Mouse (Mus musculus) thymus, adult 2 months (tissue): ENCODE data around the gene Mpp2. TPM values are rescaled to one million over a fixed set of nuclear protein-coding genes. Genes with fewer than 3 reads are reported as not detected.

ENCODE experiments used
- DNase-seq: peaks from one replicate; pipeline ENCODE4 v3.0.0; 2021
- H3K27ac ChIP-seq: fragments of 200-500 bp; 2 replicates; pipeline ENCODE4 v1.5.1; 2012; ENCODE audit warnings: low read length, control low read depth; ENCODE audit not compliant: control insufficient read depth, insufficient read depth
- H3K27me3 ChIP-seq: fragments of 200-500 bp; 2 replicates; pipeline ENCODE4 v1.6.1; 2012; ENCODE audit warnings: mild to moderate bottlenecking, low read length, moderate library complexity, mixed read lengths; ENCODE audit not compliant: control insufficient read depth, insufficient read depth
- H3K36me3 ChIP-seq: fragments of 200-500 bp; 2 replicates; pipeline ENCODE4 v1.6.1; 2012; ENCODE audit warnings: mild to moderate bottlenecking, low read length, moderate library complexity; ENCODE audit not compliant: control insufficient read depth, insufficient read depth
- H3K4me1 ChIP-seq: fragments of 200-500 bp; replicated peaks from 2 replicates; pipeline ENCODE4 v1.6.1; 2012; ENCODE audit warnings: low read length; ENCODE audit not compliant: control insufficient read depth, insufficient read depth
- H3K4me3 ChIP-seq: fragments of 200-500 bp; 2 replicates; pipeline ENCODE4 v1.5.1; 2012; ENCODE audit warnings: mild to moderate bottlenecking, low read length, control low read depth, moderate library complexity; ENCODE audit not compliant: control insufficient read depth, insufficient read depth
- CTCF ChIP-seq: fragments of 200-500 bp; IDR thresholded peaks from 2 replicates; pipeline ENCODE4 v1.5.1; 2012; ENCODE audit warnings: mild to moderate bottlenecking, control low read depth, low read length, moderate library complexity, borderline replicate concordance; ENCODE audit not compliant: control insufficient read depth, poor library complexity, insufficient read depth; ENCODE audit errors: extremely low read depth
- POLR2A ChIP-seq: fragments of 200-500 bp; IDR thresholded peaks from 2 replicates; pipeline ENCODE4 v1.6.1; 2012; ENCODE audit warnings: mild to moderate bottlenecking, low read length, control low read depth, moderate library complexity; ENCODE audit not compliant: control insufficient read depth, poor library complexity, insufficient read depth; ENCODE audit errors: extremely low read depth
- WGBS: fragments of 180-500 bp; shearing (Covaris S2); methylation state at CpG from one replicate; pipeline ENCODE4 v1.1.7; 2018; 5-methylcytosine and 5-hydroxymethylcytosine counted together
- polyA plus RNA-seq: library from polyadenylated mRNA; depleted of rRNA; stranded (reverse); fragments of >200 nt; gene quantifications from 2 replicates; pipeline ENCODE4 v1.2.3, GENCODE M21; 2012

Mpp2 gene
- polyA plus RNA-seq, 1 experiment, result 3.7 TPM

GRCm38 (mm10) chr11:102089088-102089808 lies 933 bp upstream of the Mpp2 start:
- Histone ChIP-seq H3K4me1 (peaks cover 25% of the 10 kb centered on the region), H3K27ac (no peak overlapping the region), H3K36me3 (no peaks in the 10 kb centered on the region), H3K4me3 (no peak overlapping the region), H3K27me3 (peaks cover 17% of the 10 kb centered on the region)
- WGBS, result 2% methylated on average over 20 of the region's 20 CpGs
- DNase-seq, result no peak
- TF ChIP-seq POLR2A (no peak), CTCF (no peak)

DNA sequence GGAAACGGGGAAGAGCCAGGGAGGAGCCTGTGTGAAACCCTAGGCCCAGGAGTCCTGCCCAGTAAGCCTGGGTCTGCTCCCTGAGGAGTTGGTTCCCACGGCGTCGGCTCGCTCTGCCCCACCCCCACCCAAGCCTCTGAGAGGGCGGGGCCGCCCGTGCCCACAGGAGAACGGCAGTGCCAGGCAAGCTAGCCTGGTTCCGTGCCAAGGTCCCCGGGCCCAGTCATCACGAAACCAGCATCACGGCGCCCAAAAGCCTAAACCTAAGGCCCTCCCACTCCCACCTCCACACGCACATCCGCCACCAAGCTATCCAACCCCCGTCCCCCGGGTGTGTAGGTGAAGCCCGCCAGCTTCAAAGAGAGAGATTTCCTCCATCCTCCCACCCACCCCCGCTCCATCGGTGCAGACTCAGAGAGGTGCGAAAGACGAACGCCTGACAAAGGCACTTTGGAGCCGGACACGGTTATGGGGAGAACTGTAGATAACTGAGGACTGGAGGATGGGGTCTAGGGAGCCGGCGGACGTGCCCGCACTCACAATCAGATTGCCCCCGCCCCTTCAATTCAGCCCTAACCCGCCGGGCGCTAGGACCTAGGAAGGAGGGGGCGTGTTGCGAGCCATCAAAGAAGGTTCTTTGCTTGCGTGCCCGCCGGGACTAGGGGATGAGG lies 1.1 kb downstream of the Mpp2 start:
- Histone ChIP-seq H3K27ac (no peak overlapping the region), H3K4me1 (peaks cover 25% of the 10 kb centered on the region), H3K27me3 (peaks cover 19% of the 10 kb centered on the region), H3K4me3 (peak overlapping the region; percentile 36), H3K36me3 (no peaks in the 10 kb centered on the region)
- whole genome bisulfite sequencing, result 1% methylated on average over 39 of the region's 39 CpGs
- TF ChIP-seq CTCF (0 out of 2 replicates have a peak, but pooled peaks have one; percentile 11), POLR2A (no peak)
- DNase-seq, result peak; percentile 39

DNA sequence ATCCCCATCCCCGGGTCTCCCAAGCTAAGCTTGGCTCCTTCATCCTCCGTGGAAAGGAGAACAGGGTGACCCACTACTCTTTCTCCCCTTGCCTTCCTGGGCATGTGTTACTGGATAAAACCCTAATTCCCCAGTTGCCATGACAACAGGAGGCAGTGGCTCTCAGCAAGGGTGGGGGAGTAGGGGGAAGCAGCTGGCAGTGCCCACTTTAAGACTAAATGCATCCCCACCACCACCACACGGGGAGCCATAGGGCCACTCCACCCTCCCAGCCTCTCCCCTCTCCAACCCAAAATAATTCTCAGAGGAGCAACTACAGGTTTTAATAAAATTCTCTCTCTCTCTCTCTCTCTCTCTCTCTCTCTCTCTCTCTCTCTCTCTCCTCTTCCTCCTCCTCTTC lies 2.0 kb downstream of the Mpp2 start:
- TF ChIP-seq POLR2A (no peak), CTCF (no peak)
- H3K4me3 ChIP-seq, result no peak overlapping the region
- H3K27me3 ChIP-seq, result peaks cover 19% of the 10 kb centered on the region
- no peak for DNase-seq
- WGBS, result 44% methylated on average over 3 of the region's 3 CpGs
- H3K27ac ChIP-seq, result no peak overlapping the region
- H3K4me1 ChIP-seq, result peaks cover 25% of the 10 kb centered on the region
- H3K36me3 ChIP-seq, result no peaks in the 10 kb centered on the region

DNA sequence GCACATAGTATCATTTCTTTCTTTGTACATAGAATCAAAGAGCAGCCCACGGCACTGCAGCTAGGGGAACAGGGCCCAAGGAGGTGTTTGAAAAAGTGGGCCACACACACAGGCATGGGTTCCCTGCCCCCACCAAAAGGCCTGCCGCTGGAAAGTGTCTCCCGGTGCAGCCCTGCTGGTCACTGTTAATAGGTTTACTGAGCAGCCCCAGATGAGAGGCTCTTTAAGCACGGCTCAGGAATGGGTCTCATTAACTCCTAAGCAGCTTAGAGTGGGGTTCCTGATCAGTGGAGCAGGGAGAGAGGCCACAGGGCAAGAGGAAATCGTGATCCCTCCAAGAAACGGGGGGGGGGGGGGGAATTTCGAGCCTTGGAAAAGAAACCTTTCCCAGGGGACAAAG lies 4.2 kb downstream of the Mpp2 start:
- H3K4me3 ChIP-seq, result no peak overlapping the region
- H3K36me3 ChIP-seq, result no peaks in the 10 kb centered on the region
- 84% methylated on average over 7 of the region's 7 CpGs for WGBS
- no peak overlapping the region for H3K27ac ChIP-seq
- DNase-seq, result no peak
- peaks cover 19% of the 10 kb centered on the region for H3K27me3 ChIP-seq
- TF ChIP-seq CTCF (no peak), POLR2A (no peak)
- peaks cover 23% of the 10 kb centered on the region for H3K4me1 ChIP-seq

DNA sequence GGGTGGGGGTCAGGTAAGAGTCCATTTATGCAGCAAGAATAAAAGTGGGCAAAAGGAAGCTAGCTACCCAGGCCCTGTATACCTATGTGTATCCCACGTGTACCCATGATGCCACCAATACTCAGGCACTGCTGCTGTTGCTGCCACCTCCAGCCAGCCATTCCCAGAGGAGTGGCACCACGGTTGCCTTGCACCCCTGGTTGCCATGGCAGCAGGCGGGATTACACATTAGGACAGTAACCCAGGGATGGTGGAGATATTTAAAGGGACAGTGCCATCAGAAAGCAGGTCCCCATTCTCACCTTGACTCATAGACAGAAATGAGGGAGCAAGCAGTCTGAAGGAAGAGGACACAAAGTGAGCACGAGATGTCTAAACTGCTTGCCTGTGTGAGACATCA lies 5.1 kb downstream of the Mpp2 start:
- no peak overlapping the region for H3K27ac ChIP-seq
- TF ChIP-seq CTCF (no peak), POLR2A (no peak)
- DNase-seq, result no peak
- no peaks in the 10 kb centered on the region for H3K36me3 ChIP-seq
- H3K27me3 ChIP-seq, result peaks cover 11% of the 10 kb centered on the region
- H3K4me3 ChIP-seq, result no peak overlapping the region
- 78% methylated on average over 4 of the region's 4 CpGs for WGBS
- peaks cover 15% of the 10 kb centered on the region for H3K4me1 ChIP-seq

DNA sequence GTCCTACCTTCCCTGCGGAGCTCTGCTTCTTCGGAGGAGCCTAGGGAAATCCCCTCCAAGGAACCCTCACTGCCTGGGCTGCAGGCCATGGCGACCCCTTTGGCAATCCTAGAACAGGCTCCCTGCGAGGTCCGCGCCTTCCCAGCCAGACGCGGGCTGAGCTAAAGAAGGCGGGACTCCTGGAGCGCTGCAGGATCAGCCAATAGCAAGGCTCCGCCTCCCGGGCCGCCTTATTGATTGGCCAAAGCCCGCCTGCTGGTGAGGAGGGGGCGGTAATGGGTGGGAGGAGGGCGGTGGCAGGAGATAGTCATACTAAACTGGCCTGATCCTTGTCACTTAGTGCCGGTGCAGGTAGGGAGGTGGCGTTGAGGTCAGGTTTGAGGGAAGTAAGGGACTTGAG lies 6.0 kb downstream of the Mpp2 start:
- Histone ChIP-seq H3K4me1 (peaks cover 6% of the 10 kb centered on the region), H3K4me3 (no peak overlapping the region), H3K27me3 (peaks cover 8% of the 10 kb centered on the region; the same call in 1 of the 2 replicates), H3K27ac (no peak overlapping the region), H3K36me3 (no peaks in the 10 kb centered on the region)
- DNase-seq, result no peak
- WGBS, result 12% methylated on average over 18 of the region's 18 CpGs
- TF ChIP-seq POLR2A (no peak), CTCF (no peak)

DNA sequence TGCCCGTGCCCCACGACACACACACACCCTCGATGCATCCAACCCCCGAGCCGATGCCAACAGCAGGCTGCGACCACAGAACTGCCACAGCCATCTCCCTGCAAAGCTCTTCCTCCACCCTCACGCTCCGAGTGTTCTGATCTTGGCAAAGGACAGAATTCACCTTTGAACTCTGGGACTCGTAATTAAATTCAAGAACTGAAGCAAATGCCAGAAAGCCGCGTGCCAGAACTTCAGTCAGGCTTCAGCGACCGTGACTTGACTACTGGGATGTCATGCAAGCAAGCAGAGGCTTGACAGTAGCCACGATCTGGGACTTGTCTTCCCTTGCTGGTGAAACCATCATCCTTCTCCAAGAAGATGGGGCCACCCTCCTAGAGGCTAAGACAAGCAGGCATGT lies 14.6 kb downstream of the Mpp2 start:
- no peaks in the 10 kb centered on the region; the same call in 1 of the 2 replicates for H3K4me1 ChIP-seq
- no peaks in the 10 kb centered on the region for H3K36me3 ChIP-seq
- no peak for DNase-seq
- no peak overlapping the region for H3K27ac ChIP-seq
- no peaks in the 10 kb centered on the region for H3K27me3 ChIP-seq
- no peak overlapping the region for H3K4me3 ChIP-seq
- TF ChIP-seq CTCF (no peak), POLR2A (no peak)
- WGBS, result 76% methylated on average over 14 of the region's 14 CpGs
